Mouse (Mus musculus): Measurements from ENCODE around the gene Tbrg4.
A peak's percentile ranks its signal among the peaks of the same experiment; 100 is the strongest.

Gene Tbrg4

GRCm38 (mm10) chr11:6623704-6624103 is 2.2 kb downstream of the Tbrg4 start:
- no peak for DNase-seq (ENCODE audit: low spot score in 2 of 2)

GRCm38 (mm10) chr11:6615250-6616205 is 10.3 kb downstream of the Tbrg4 start:
- DNase-seq (ENCODE audit: low spot score in 2 of 2) = no peak

DNA sequence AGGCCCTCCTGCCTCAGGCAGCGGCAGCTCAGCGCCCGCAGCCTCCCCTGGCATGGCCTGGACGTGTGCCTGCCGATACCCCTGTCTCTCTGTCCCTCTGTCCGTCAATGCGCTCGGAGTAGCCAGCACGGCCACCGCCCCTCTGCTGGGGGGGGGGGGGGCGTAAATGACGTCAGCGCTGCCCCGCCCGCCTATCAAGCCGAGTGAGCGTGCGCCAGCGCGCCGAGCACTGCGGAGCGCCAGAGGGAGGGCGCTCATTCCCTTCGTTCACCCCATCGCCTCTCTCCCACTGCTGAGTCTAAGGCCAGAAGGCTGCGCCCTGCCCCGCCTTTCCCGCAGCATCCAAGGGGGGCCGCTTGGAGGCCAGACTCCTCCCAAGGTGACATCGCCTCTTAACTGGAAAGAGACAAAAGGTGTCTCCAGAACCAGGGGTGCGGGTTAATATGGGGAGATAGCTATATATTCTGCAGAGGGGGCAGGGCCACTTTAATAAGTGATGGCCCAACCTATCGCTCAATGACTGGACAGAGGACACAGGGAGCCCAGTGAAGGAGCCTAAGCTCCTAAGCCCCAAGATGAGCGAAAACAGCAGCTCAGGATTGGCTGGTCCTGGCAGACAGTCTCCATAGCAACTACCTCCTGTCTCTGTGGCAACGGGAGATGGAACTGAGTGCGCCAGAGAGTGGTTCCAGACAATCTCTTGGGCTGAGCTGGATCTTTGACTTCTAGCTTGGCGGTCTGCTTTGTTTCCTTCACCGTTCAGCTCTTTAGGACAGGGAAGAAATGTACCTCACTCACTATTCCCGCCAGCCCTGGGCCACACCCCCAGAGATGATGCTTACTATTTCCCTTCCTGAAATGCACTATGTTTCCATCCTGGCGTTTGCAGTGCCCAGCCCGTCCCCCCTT is 20.1 kb downstream of the Tbrg4 start, which contains the start of gene Nacad:
Gene Nacad, minus strand, starts transcription at position 563 of the 909 bp plus-strand sequence.
- peak; percentile 78 to 87 for DNase-seq (ENCODE audit: low spot score in 2 of 2)

DNA sequence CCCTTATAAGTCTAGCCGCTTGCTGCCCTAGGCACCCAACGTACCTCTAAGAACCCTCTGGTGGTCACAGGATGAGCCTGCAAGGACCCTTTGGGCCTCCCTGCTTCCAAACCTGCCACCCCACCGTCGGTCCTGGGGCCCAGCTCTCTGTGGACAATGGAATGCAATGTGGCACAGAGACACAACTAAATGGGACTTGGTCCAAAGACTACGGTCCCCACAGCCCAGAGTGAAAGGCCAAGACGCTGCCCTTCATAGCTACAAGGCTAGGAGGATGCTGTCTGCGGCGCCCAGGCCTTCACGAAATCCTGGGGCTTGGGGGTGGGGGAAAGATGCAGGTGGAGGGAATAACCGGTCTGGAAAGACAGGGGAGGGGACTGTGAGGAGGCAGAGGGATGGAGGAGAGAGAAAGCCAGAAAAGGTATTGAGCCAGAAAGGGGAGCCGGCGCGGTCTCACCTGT is 20.8 kb downstream of the Tbrg4 start:
- no peak for DNase-seq (ENCODE audit: low spot score in 2 of 2)

DNA sequence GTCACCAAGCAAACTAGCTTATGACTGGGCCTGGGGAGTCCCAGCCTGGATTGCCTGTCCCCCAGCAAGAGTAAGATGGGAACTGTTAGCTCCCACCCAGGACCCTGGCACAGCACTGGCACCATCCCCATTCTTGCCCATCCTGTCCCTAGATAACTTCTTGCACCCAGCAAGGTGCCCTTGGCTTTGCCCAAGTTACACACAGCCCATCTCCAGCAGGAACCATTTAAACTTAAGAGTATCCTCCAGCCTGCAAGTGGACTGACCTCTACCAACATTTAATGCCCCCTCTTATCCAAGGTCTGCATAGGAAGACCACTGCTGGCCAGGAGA is 21.3 kb downstream of the Tbrg4 start:
- no peak for DNase-seq (ENCODE audit: low spot score in 2 of 2)

DNA sequence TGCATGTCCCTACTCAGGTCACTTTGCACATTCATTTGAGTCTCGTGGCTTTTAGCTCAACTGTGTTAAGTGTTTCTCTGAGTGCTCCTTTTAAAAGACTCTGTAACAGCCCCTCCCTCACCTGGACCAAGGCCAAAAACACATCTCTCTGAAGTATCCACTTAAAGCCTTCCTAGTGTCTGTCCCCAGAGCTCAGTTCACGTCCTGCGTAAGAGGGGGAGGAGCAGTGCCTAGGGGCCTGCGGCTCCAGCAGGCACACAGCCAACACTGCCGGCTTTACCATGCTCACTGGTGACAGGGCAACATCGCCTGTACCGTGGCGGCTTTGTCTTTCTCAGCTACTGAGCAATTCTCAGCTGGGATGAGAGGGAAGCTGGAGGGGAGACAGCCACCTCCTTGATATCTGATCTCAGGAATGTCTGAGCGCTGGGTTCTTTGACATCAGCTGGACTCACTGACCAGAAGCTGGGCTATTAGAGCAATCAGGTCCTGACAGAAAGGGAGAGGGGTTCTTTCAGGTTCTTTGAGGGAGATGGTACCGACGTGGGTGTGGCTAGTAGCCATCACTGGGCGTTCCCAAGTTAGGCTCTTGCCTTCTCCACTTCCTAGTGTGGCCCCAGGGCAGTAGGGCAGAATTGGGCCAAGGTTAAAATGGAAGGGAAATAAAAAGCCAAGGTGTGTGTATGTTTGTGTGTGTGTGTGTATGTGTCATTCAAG is 21.8 kb downstream of the Tbrg4 start:
- no peak for DNase-seq (ENCODE audit: low spot score in 2 of 2)

DNA sequence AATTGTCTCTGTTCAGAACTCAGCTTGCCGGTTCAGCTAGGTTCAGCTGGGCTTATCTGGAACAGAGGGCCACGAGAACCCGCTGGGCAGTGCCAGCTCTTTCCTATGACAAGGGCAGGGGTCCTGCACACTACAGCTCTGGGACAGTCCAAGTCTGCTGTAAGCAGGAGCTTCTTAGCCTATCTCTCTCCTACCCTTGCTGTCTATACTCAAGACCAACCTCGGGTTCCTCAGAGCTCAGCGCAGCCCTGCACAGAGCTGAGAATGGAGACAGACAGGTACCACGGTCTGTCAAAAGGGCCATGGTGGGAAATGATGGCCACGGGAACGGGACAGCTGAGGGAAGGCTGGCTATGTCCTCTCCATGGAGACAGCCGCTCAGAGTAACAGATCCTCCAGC is 22.6 kb downstream of the Tbrg4 start:
- DNase-seq (ENCODE audit: low spot score in 2 of 2) = no peak

- no peak for DNase-seq (ENCODE audit: low spot score in 2 of 2)
These were observed 23.2 kb downstream of the Tbrg4 start for GRCm38 (mm10) chr11:6602662-6603061.

DNA sequence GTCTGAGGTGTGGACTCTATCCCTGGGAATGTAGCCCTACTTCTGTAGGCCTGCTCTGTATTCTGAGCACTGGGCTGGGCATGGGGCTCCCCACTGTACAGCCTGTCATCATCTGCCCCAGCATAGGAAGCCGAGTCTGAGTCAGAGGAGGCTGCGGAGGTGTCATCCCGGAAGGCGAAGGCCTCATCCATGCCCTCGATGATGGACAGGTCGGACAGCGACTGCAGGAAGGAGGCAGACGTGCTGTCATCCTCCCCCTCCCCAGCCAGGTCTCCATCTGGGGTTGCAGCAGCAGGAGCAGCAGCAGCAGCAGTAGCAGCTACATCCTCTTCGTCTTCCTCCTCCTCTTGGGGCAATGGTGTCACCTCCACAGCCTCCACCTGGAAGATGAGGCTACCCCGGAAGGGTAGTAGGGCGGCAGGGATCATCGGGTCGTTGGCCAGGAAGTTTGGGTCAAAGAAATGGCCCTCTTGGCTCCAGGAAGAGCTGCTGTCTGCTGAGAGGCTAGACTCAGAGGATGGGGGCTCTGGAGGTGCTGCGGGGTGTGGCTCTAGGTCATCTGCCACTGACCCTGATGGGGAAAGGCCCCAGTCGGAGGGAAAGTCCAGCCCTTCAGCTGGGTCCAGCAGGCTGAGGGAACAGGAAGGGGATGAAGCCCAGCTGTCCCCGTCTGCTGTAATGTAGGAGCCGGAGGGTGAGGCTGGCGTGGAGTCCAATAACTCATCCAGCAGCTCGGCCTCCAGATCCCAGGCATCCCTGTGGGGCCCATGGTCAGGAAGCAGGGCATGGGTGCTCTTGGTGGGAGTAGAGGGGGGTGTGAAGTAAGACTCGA is 24.0 kb downstream of the Tbrg4 start:
- DNase-seq (ENCODE audit: low spot score in 2 of 2) = no peak

- no peak for DNase-seq (ENCODE audit: low spot score in 2 of 2)
These were observed 25.5 kb downstream of the Tbrg4 start for GRCm38 (mm10) chr11:6600284-6600944.

GRCm38 (mm10) chr11:6599831-6600230 is 26.0 kb downstream of the Tbrg4 start:
- DNase-seq (ENCODE audit: low spot score in 2 of 2) = no peak

GRCm38 (mm10) chr11:6599011-6599681 is 26.7 kb downstream of the Tbrg4 start:
- DNase-seq (ENCODE audit: low spot score in 2 of 2) = no peak

DNA sequence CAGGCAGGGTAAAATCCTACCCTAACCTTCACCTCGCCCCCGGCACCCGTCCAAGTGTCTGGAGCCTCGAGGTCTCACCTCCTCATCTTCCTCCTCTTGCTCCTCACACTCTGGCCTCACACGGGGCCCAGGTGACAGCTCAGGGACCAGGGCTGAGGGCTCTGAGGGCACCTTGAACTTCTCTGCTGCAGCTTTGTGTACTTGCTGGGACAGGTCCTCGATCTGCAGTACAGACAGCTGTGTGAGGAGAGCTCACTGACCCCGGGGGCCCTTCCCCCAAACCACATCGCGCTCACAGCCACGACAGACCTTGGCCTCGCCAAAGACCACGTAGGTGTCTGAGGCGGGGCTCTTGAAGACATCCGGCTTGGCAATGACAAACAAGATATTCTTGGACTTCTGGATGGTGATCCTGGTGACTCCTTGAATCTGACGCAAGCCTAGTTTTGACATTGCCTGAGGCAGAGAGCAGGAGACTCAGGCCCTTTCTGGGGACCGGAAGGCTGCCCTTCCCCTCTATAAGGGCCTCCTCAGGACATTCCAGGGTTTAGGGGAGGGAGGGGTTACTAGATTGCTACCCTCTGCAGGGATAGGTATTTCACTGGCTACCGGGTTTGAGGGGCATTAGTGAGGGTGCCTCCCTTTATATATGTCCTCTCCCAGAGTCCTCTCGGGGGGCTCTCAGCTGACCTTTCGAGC is 27.5 kb downstream of the Tbrg4 start:
- DNase-seq (ENCODE audit: low spot score in 2 of 2) = no peak

- DNase-seq (ENCODE audit: low spot score in 2 of 2) = no peak
These were observed 28.3 kb downstream of the Tbrg4 start for GRCm38 (mm10) chr11:6597523-6597922.

DNA sequence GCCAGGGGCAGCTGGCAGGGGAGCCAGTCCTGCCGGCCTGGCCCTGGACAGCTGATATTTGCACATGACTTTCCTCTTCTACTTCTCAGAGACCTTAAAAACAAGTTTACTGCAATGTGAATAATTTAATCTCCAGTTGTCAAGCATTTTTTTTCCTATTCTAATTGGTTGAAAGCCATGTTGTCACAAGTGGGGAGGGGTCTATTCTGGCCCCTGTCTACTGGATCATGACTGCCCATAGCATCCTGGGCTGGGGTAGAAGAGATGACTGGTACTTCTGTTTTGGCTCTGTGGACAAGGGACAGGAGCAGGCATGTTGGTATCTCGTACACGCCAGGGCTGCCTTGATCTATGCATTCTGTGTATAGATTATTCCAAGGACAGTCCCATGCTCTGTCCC is 29.3 kb downstream of the Tbrg4 start:
- no peak for DNase-seq (ENCODE audit: low spot score in 2 of 2)

DNA sequence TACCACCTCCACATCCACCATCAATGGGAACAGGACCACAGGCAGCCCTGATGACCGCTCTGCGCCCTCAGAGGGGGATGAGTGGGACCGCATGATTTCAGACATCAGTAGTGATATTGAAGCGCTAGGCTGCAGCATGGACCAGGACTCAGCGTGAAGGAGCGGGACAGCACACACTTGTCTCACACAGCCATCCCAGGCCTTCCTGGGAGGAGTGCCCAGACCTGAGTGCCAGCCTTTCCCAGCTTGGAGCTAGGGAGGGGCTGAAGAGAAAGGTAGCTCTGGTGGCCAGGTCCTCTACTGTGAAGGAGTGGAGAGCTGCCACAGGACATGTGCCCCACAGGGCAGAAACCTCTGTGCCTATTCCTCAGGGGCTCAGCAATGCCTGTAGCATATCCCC is 29.7 kb downstream of the Tbrg4 start:
- no peak for DNase-seq (ENCODE audit: low spot score in 2 of 2)

- no peak for DNase-seq (ENCODE audit: low spot score in 2 of 2)
These were observed 30.5 kb downstream of the Tbrg4 start for GRCm38 (mm10) chr11:6595339-6595738.

DNA sequence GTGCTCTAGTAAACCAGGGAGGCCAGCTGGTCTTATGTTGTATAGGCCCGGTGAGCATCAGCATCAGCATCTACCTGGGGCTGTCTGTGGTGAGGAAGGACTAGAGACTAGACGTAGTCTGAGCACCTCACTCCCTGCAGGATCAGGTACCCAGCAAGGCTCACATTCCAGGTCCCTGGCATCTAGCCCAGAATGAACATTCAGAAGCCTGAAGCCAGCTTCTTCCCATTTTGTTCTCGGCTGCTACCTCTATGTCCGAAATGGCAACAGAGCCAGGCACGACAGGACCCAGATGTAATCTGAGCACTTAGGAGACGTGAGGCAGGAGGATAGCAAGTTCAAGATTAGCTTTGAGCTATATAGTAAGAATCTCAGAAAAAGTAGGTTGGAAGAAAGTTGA is 31.0 kb downstream of the Tbrg4 start:
- DNase-seq (ENCODE audit: low spot score in 2 of 2) = no peak

DNA sequence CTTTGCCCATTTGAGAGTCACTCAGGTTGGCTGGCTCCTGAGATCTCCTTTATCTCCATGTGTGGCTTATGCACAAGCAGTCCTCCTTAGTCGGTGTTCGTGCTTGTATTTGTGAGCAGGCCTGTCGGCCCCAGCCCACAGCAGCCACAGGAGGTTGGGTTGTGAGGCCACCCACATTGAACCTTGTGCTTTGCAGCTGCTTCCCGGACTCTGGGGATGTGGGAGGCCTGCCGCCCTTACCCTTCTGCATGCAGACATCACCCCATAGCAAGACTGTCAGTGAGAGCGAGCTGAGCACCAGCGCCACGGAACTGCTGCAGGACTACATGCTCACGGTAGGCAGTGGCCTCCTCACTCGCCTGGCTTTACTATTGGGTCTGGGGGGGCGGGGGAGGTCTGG is 32.5 kb downstream of the Tbrg4 start:
- no peak for DNase-seq (ENCODE audit: low spot score in 2 of 2)
